Mouse (Mus musculus): ENCODE results near the gene Vmn2r81.

DNA sequence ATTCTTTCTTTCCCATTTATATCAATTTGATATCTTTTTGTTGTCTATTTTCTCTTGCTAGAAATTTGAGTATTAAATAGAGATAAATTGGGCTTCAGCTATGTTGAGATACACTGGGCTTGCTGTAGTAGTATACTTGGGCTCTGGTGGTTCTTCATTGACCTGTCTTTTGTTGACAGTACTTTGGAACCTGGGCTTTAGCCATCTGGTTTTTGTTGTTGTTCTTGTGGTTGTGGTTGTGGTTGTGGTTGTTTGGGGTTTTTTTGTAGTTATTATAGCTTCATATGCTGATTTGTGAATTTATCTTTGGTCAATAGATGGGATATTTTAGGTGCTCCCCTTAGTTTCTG, 75.2 kb downstream of the Vmn2r81 start:
- TF ChIP-seq FLI1 (IDR thresholded peaks at IDR 0.05; ENCODE audit: low read length) (no peak), GATA1 (IDR thresholded peaks at IDR 0.05; ENCODE audit: borderline replicate concordance, low read length) (no peak)

All from megakaryocyte, embryonic 14.5 days (primary cell).